Mouse (Mus musculus) forebrain, embryonic 15.5 days (tissue): ENCODE data around the gene Saa4. TPM values are rescaled to one million over a fixed set of nuclear protein-coding genes. Genes with fewer than 3 reads are reported as not detected.
"Not testable (repeated sequence)": the region's sequence is repeated elsewhere in the genome, so short reads cannot be mapped to it uniquely, and the experiment has no call there.

Source experiments
- ATAC-seq: fragments of 200-750 bp; cut with Nextera tagmentation; replicated peaks from 2 replicates; pipeline ENCODE4 v1.8.0; 2017; ENCODE audit warnings: mild to moderate bottlenecking, moderate TSS enrichment, moderate library complexity
- H3K27ac ChIP-seq: fragments of 300-500 bp; sonication (generic); replicated peaks from 2 replicates; pipeline ENCODE4 v1.5.1; 2015; ENCODE audit warnings: mild to moderate bottlenecking, inconsistent platforms
- H3K27me3 ChIP-seq: fragments of 300-500 bp; sonication (generic); 2 replicates; pipeline ENCODE4 v1.6.1; 2015; ENCODE audit warnings: inconsistent platforms
- H3K36me3 ChIP-seq: fragments of 300-500 bp; sonication (generic); 2 replicates; pipeline ENCODE4 v1.6.1; 2015; ENCODE audit warnings: mild to moderate bottlenecking, inconsistent platforms
- H3K4me1 ChIP-seq: fragments of 300-500 bp; sonication (generic); 2 replicates; pipeline ENCODE4 v1.6.1; 2015; ENCODE audit warnings: inconsistent platforms
- H3K4me2 ChIP-seq: fragments of 300-500 bp; sonication (generic); replicated peaks from 2 replicates; pipeline ENCODE4 v1.6.1; 2015; ENCODE audit warnings: mild to moderate bottlenecking, inconsistent platforms
- H3K4me3 ChIP-seq: fragments of 300-500 bp; sonication (generic); 2 replicates; pipeline ENCODE4 v1.5.1; 2015; ENCODE audit warnings: mild to moderate bottlenecking, inconsistent platforms
- H3K9ac ChIP-seq: fragments of 300-500 bp; sonication (generic); replicated peaks from 2 replicates; pipeline ENCODE4 v1.6.1; 2015; ENCODE audit warnings: mild to moderate bottlenecking, inconsistent platforms
- H3K9me3 ChIP-seq: fragments of 300-500 bp; sonication (generic); 2 replicates; pipeline ENCODE4 v1.6.1; 2016; ENCODE audit warnings: inconsistent platforms
- WGBS: fragments of 180-500 bp; shearing (Covaris S2); methylation state at CpG from one replicate; pipeline ENCODE4 v1.1.7; 2015; ENCODE audit warnings: mixed read lengths; 5-methylcytosine and 5-hydroxymethylcytosine counted together
- polyA plus RNA-seq: library from polyadenylated mRNA; unstranded; fragments of >200 nt; fragmentation: Nextera tagmentation; extraction: Ambion mirVana; gene quantifications from 2 replicates; pipeline ENCODE4 v1.2.1, GENCODE M21; 2015

Saa4 gene
- polyA plus RNA-seq = not detected in 2 replicates

DNA sequence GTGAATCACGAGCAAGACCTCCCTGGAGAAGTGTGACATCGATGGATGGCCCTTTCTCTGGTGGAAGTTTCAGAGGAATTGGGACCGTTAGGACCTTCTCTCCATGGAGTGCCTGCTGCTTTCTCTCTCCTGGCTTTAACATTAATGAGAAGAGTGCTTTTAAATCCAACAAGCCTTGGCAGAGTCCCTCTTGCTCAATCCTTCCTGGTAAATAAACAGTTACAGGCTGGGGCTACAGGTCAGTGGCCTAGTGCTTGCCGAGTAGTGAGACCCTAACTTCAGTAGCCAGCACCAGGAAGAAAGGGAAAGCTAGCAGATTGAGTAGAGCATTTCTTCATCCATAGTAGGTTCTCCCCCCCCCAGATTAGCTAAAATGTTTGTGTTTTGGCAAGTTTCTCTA, at the start of gene Saa4:
Gene Saa4 (minus strand): TSS at position 146 of the 400 bp plus-strand sequence.
- 90% methylated on average over 4 of the region's 4 CpGs for WGBS
- Histone ChIP-seq H3K4me1 (no peaks in the 10 kb centered on the region), H3K27ac (no peak within 1 kb of the TSS), H3K4me2 (no peak within 1 kb of the TSS), H3K9ac (no peak within 1 kb of the TSS), H3K36me3 (no peaks in the 10 kb centered on the region), H3K9me3 (no peaks in the 10 kb centered on the region), H3K4me3 (no peak within 1 kb of the TSS), H3K27me3 (no peaks in the 10 kb centered on the region)
- no peak for ATAC-seq

DNA sequence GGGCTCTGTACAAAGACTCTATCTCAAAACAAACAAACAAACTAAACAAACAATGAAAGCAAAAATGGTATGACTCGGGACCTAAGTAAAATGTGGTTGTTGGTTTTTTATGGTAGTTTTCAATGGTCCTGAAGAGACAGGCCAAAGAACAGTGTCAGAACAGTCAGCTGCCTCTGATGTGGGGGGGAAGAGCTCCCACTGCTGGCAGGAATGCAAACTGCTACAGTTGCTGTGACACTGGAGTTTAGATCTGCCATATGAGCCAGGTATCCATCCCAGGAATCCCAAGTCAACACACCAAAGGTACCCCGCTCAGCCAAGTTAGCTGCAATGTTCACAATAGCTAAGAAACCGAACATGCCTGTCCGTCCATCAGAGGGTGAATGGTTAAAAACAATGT, 38.3 kb upstream of the Saa4 start:
- Histone ChIP-seq H3K4me3 (no peak overlapping the region), H3K36me3 (peaks cover 84% of the 10 kb centered on the region), H3K4me1 (no peaks in the 10 kb centered on the region), H3K9ac (no peak overlapping the region), H3K4me2 (no peak overlapping the region), H3K27me3 (no peaks in the 10 kb centered on the region), H3K9me3 (no peaks in the 10 kb centered on the region), H3K27ac (no peak overlapping the region)
- no peak for ATAC-seq
- 76% methylated on average over 4 of the region's 4 CpGs for WGBS

DNA sequence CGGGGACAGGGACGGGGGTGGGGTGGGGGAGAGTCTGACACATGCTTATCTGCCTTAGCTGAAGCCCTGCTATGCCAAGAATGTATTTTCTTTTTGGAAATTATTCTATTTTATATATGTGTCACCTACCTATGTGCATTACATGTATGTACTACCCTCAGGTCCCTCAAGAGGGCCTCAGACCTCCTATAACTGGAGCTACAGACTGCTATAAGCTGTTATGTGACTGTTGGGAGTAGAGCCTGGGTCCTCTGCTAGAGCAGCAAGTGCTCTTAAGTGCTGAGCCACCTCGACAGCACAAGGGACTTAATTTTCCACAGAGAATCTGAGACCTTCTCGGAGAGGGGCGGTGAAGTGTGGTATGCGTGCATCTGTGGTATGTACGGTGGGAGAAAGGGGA, 36.0 kb upstream of the Saa4 start:
- WGBS = 95% methylated on average over 7 of the region's 7 CpGs
- Histone ChIP-seq H3K27me3 (no peaks in the 10 kb centered on the region), H3K36me3 (peaks cover 76% of the 10 kb centered on the region), H3K4me1 (no peaks in the 10 kb centered on the region), H3K9me3 (no peaks in the 10 kb centered on the region), H3K9ac (no peak overlapping the region), H3K27ac (no peak overlapping the region), H3K4me3 (no peak overlapping the region), H3K4me2 (no peak overlapping the region)
- no peak for ATAC-seq

DNA sequence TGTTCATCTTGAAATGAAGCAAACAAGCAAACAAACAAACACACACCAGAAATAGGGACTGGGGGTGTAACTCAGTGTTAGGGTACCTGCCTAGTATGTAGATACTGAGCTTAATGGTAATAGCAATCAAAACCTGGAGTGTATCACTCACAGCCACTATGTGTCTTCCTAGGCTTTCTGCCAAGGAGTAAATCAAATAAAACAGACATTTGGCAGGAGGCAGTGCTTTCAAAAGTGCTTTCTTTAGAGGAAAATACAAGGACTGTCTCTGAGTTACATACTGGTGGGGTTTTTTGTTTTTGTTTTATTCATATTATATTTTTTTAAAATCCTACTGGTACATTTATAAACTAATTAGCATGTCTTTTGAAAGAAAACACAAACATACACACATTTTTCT, 35.0 kb upstream of the Saa4 start:
- no peak for ATAC-seq
- Histone ChIP-seq H3K36me3 (peaks cover 76% of the 10 kb centered on the region), H3K4me2 (no peak overlapping the region), H3K27ac (no peak overlapping the region), H3K4me3 (no peak overlapping the region), H3K4me1 (no peaks in the 10 kb centered on the region), H3K27me3 (no peaks in the 10 kb centered on the region), H3K9me3 (no peaks in the 10 kb centered on the region), H3K9ac (no peak overlapping the region)

DNA sequence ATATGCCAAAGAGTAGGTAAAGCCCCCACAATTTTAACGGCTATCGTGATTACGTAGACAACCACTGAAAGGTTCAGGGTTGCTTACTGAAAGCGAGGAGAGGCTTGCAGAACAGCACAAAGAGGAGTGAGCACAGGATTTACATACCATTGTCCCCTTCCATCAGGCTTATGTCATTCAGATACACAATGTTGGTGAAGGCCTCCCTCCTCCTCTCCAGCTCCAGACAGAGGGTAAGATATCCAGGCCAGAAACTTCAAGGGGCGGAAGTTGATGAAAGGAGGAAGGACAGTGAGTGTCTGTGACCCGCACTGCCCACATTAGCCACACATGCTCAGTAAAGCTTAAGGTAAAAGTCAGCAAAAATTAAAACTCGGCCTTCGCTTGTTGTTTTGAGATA, 32.3 kb upstream of the Saa4 start:
- Histone ChIP-seq H3K27ac (no peak overlapping the region), H3K4me1 (no peaks in the 10 kb centered on the region), H3K4me2 (no peak overlapping the region), H3K9me3 (no peaks in the 10 kb centered on the region), H3K4me3 (no peak overlapping the region), H3K27me3 (no peaks in the 10 kb centered on the region), H3K36me3 (peaks cover 82% of the 10 kb centered on the region), H3K9ac (no peak overlapping the region)
- 63% methylated on average over 8 of the region's 8 CpGs for WGBS
- ATAC-seq = no peak

DNA sequence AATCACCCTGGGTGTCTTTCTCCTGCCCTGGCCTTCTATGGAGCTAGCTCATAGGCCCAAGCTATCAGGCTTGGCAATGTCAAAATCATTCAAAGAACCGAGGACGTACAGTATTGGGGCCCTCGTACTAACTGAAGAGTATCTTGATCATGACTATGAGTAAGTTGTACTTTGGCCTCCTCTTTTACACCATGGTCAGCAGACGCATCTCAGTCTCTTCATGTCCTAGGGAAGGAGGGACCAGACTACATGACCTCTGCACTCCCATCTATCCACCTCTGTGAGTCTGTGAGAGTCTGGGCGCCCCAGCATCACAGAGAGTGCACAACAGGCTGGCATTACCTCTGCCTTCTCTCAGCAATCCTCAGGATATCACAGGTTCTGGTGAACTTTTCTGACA, 30.2 kb upstream of the Saa4 start:
- ATAC-seq = no peak
- no peaks in the 10 kb centered on the region for H3K27me3 ChIP-seq
- peaks cover 71% of the 10 kb centered on the region for H3K36me3 ChIP-seq
- no peak overlapping the region for H3K4me2 ChIP-seq
- H3K4me1 ChIP-seq = no peaks in the 10 kb centered on the region
- WGBS = 91% methylated on average over 5 of the region's 5 CpGs
- no peaks in the 10 kb centered on the region for H3K9me3 ChIP-seq
- H3K9ac ChIP-seq = no peak overlapping the region
- H3K27ac ChIP-seq = no peak overlapping the region
- H3K4me3 ChIP-seq = no peak overlapping the region

DNA sequence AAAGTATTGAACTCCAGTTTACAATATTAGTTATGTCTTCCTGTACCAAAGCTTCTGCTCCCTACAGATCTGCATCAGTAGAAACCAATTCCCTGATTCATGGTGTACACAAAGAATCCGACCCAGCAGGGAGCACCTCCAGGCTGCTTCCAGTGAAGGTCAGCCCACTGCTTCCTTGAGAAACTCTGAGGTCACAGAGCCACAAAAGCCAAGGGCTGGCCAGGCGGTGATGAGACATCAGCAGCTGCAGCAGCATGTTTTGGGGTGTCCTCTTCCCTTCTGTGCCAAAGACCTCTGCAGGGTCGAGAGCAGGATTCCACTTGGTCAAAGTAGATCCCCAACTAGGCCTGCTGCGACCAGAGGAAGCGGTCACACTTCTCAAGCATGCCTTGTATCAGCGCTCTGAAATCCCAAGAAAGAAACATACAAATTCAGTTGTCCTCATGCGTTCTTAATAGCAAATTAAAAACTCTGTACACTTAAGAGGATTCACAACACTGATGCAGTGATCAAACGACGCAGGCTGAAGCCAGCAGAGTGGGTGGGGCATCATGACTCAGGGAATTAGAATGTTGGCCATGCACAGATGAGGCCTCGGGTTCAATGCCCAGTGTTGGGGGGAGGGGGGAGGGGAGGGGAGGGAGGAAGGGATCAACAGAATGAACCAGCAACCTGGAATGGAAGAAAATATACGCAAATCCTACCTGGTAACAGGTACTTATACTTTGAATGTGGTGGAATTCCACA, 28.8 kb upstream of the Saa4 start:
- no peak overlapping the region for H3K4me3 ChIP-seq
- H3K9me3 ChIP-seq = no peaks in the 10 kb centered on the region
- no peak overlapping the region for H3K4me2 ChIP-seq
- no peak for ATAC-seq
- no peak overlapping the region for H3K27ac ChIP-seq
- no peaks in the 10 kb centered on the region for H3K4me1 ChIP-seq
- H3K36me3 ChIP-seq = peaks cover 60% of the 10 kb centered on the region
- no peak overlapping the region for H3K9ac ChIP-seq
- no peaks in the 10 kb centered on the region for H3K27me3 ChIP-seq
- WGBS = 71% methylated on average over 11 of the region's 11 CpGs

DNA sequence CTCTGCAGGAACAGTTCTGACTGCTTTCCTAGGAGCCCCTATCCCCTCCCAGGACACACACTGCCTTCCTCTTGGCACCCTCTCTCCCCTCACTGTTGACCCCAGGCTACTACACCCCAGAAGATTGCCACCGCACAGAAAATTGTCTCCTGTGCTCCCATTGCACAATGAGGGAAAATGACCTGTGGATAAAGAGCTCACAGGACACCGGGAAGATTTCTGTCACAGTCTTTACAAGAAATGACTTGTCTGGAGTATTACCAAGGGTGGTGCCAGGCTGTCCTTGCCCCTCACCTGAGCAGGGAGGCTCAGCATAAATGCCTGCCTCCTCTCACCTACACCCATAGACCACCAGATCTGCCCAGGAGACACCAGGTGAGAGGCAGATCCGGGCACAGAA, 19.1 kb upstream of the Saa4 start, which contains the start of gene Saa2:
Gene Saa2 (plus strand): TSS at position 301 of the 400 bp plus-strand sequence.
- Histone ChIP-seq H3K27ac (no peak within 1 kb of the TSS), H3K9me3 (no peaks in the 10 kb centered on the region), H3K4me3 (no peak within 1 kb of the TSS), H3K9ac (no peak within 1 kb of the TSS), H3K36me3 (no peaks in the 10 kb centered on the region), H3K4me1 (no peaks in the 10 kb centered on the region), H3K27me3 (no peaks in the 10 kb centered on the region), H3K4me2 (no peak within 1 kb of the TSS)
- no peak for ATAC-seq
- 77% methylated on average over 3 of the region's 3 CpGs for WGBS

DNA sequence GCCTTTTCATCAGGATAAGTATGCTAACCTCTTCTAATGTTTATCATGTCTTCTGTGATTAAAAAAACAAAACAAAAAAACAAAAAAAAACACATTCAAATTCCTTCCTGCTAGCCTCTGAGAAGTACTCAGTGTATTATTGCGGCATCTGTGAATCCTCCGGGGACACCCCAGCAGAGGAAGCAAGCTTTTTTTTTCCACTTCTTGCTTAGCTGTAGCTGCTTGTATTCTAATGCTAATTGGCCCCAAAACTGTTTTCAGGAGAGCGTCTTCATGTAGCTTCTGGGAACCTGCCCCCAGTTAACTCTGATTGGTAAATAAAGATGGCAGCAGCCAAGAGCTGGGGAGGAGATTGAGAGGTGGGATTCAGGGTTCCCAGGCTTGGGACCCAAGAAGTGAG, 16.1 kb upstream of the Saa4 start:
- WGBS = 34% methylated on average over 3 of the region's 3 CpGs
- no peaks in the 10 kb centered on the region for H3K36me3 ChIP-seq
- no peak overlapping the region for H3K4me3 ChIP-seq
- no peak overlapping the region for H3K27ac ChIP-seq
- H3K9me3 ChIP-seq = no peaks in the 10 kb centered on the region
- no peaks in the 10 kb centered on the region for H3K27me3 ChIP-seq
- H3K4me2 ChIP-seq = no peak overlapping the region
- H3K4me1 ChIP-seq = no peaks in the 10 kb centered on the region
- H3K9ac ChIP-seq = no peak overlapping the region
- ATAC-seq = no peak

DNA sequence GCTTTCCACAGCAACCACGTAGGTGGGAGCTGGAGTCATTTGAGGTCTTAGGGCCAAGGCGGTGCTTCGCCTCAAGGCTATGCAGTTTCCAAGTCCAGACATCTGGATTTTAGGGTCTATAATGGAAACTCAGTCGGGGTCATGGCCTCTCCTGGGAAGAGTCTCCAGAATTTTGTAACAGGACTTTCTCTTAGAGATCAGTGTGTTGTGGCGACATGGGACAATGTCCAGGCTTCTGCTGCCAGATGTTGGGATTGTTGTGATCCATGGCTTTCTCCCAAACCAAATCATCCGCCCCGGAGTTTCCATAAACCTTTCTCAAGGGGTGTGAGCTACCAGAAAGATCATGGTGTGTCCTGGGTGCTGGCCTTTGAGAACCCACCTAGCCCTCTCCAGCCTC, 14.0 kb upstream of the Saa4 start:
- no peaks in the 10 kb centered on the region for H3K9me3 ChIP-seq
- no peaks in the 10 kb centered on the region for H3K36me3 ChIP-seq
- no peak overlapping the region for H3K4me3 ChIP-seq
- H3K9ac ChIP-seq = no peak overlapping the region
- no peaks in the 10 kb centered on the region for H3K27me3 ChIP-seq
- no peaks in the 10 kb centered on the region for H3K4me1 ChIP-seq
- WGBS = 91% methylated on average over 7 of the region's 7 CpGs
- ATAC-seq = no peak
- no peak overlapping the region for H3K27ac ChIP-seq
- no peak overlapping the region for H3K4me2 ChIP-seq

DNA sequence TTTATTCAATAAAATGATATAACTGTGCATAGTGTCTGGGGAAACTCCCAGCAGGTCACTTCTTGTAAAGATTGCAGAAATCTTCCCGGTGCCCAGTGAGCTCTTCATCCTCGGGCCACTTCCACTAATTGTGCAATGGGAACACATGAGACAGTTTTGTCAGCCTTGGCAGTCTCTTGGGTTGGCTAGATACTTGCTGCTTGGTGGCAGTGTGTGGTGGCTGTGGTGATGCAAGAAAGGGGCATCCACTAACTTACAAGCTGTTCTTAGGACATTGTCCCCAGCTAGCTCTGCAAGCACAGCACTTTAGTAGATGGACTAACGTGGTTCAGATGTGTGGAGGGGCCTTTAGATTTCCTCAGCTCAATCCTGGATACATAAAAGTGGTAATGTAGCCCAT, 13.4 kb upstream of the Saa4 start:
- Histone ChIP-seq H3K36me3 (no peaks in the 10 kb centered on the region), H3K4me2 (no peak overlapping the region), H3K27me3 (no peaks in the 10 kb centered on the region), H3K27ac (no peak overlapping the region), H3K9ac (no peak overlapping the region), H3K4me3 (no peak overlapping the region), H3K9me3 (no peaks in the 10 kb centered on the region), H3K4me1 (no peaks in the 10 kb centered on the region)
- no peak for ATAC-seq
- WGBS = 81% methylated on average over 3 of the region's 3 CpGs

DNA sequence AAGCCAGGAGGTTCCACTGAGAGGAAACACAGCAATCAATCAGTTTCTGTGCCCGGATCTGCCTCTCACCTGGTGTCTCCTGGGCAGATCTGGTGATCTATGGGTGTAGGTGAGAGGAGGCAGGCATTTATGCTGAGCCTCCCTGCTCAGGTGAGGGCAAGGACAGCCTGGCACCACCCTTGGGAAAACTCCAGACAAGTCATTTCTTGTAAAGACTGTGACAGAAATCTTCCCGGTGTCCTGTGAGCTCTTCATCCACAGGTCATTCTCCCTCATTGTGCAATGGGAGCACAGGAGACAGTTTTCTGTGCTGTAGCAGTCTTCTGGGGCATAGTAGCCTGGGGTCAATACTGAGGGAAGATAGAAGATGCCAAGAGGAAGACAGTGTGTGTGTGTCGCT, 10.5 kb upstream of the Saa4 start, which contains the start of gene Saa1:
Gene Saa1 (minus strand): TSS at position 101 of the 400 bp plus-strand sequence.
- not testable (repeated sequence) for H3K36me3 ChIP-seq, H3K4me3 ChIP-seq, H3K9me3 ChIP-seq, H3K9ac ChIP-seq, H3K4me1 ChIP-seq, H3K4me2 ChIP-seq, ATAC-seq, H3K27ac ChIP-seq, H3K27me3 ChIP-seq
- 81% methylated on average over 3 of the region's 3 CpGs for WGBS

DNA sequence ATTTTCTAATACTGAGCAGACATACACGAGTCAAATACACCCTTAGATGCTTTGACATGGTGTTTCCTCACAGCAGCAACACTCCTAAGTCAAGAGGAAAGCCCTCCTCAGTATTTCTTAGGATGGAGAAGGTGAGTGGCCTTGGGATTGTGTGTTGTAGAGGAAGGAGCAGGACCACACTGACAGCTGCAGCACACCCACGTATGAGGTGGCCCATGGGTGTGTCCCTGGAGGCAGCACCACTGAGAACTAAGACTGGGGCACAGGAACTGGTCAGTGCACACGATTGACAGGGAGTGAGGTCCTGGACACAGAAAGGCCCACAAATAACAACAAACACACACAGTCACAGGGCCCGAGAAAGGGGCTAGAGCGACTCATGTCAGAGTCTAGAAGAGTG, 7.6 kb upstream of the Saa4 start:
- not testable (repeated sequence) for H3K9me3 ChIP-seq, H3K27me3 ChIP-seq, ATAC-seq, H3K36me3 ChIP-seq, H3K4me1 ChIP-seq, H3K4me3 ChIP-seq, H3K9ac ChIP-seq, H3K4me2 ChIP-seq, H3K27ac ChIP-seq
- WGBS = 77% methylated on average over 5 of the region's 5 CpGs
